Mouse (Mus musculus) E14TG2a.4 (cell line): Measurements from ENCODE around the gene Dock4.

Experiments used
- CTCF ChIP-seq: conservative IDR thresholded peaks from 2 replicates; pipeline ENCODE4 v1.5.1; 2014; ENCODE audit warnings: low read length
- POU5F1 ChIP-seq: IDR thresholded peaks from 2 replicates; pipeline ENCODE4 v1.6.1; 2014; ENCODE audit warnings: low read length, borderline replicate concordance

GRCm38 (mm10) chr12:40694082-40694721 is 248.4 kb downstream of the Dock4 start:
- TF ChIP-seq CTCF: no peak
- no peak for TF ChIP-seq POU5F1
